Mouse (Mus musculus) cerebellum, adult 2 months (tissue): ENCODE measurements around the gene Crybg1. TPM values are rescaled to one million over a fixed set of nuclear protein-coding genes. Genes with fewer than 3 reads are reported as not detected.
"Not testable (repeated sequence)": the region's sequence is repeated elsewhere in the genome, so short reads cannot be mapped to it uniquely, and the experiment has no call there.

Experiments used
- DNase-seq, 2 experiments: peaks; one replicate each; pipeline ENCODE4 v3.0.0; 2021
- H3K27ac ChIP-seq: fragments of 200-500 bp; 2 replicates; pipeline ENCODE4 v1.5.1; 2012; ENCODE audit warnings: low read length, control low read depth, inconsistent platforms; ENCODE audit not compliant: insufficient read depth
- H3K27me3 ChIP-seq: fragments of 200-500 bp; 2 replicates; pipeline ENCODE4 v1.6.1; 2012; ENCODE audit warnings: inconsistent platforms, mild to moderate bottlenecking, low read length, moderate library complexity; ENCODE audit not compliant: control insufficient read depth, insufficient read depth
- H3K4me1 ChIP-seq: fragments of 200-500 bp; 2 replicates; pipeline ENCODE4 v1.6.1; 2011; ENCODE audit warnings: low read length; ENCODE audit not compliant: control insufficient read depth, insufficient read depth
- H3K4me3 ChIP-seq: fragments of 200-500 bp; replicated peaks from 2 replicates; pipeline ENCODE3; 2011; ENCODE audit warnings: mild to moderate bottlenecking, low read depth, low read length, control low read depth; ENCODE audit not compliant: insufficient read depth
- CTCF ChIP-seq: fragments of 200-500 bp; IDR thresholded peaks from 2 replicates; pipeline ENCODE4 v1.5.1; 2011; ENCODE audit warnings: low read depth, mild to moderate bottlenecking, control low read depth, low read length, moderate library complexity, borderline replicate concordance; ENCODE audit not compliant: insufficient read depth
- POLR2A ChIP-seq: fragments of 200-500 bp; IDR thresholded peaks from 2 replicates; pipeline ENCODE4 v1.6.1; 2011; ENCODE audit warnings: low read length, control low read depth, borderline replicate concordance; ENCODE audit not compliant: insufficient read depth
- WGBS: fragments of 180-500 bp; shearing (Covaris S2); methylation state at CpG from one replicate; pipeline ENCODE4 v1.1.7; 2018; 5-methylcytosine and 5-hydroxymethylcytosine counted together
- polyA plus RNA-seq: library from polyadenylated mRNA; depleted of rRNA; stranded (reverse); fragments of >200 nt; gene quantifications from 2 replicates; pipeline ENCODE4 v1.2.3, GENCODE M21; 2012

Gene Crybg1
- polyA plus RNA-seq, 1 experiment, result 0.18 TPM

DNA sequence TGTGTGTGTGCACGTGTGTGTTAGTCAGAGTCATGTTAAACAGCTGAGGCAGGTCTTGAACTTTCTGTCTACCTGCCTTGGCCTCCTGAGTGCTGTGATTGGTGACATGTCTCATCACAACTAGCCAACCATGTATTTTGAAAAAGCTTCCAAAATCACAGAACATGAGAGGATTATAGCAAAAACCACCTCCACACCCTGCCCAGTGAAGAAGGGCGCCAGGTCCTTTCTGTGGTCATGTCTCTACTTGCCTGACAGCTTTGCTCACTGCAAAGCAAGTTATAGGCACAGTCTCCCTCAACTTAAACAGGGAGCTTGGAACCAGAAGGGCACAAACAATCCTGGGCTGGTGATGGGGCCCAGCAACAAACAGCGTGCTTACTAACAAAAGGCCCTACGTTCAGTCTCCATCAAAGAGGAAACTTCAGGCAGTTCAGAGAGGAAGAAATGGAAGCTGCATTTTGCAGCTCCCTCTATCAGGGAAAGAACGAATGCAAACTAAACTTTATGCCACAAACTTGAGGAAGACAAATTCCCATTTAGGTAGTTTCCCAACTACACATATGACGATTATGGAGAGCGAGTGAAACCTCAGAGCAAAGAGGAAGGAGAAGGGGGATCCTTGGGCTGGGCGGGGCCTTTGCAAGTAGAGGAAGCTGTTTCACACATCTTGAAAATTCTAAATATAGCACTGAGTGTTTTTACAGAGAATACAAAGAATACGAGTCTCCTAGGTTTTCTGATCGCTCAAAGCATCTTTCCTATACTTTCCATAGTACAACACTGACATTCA lies 152.6 kb downstream of the Crybg1 start:
- 89% methylated on average over 10 of the region's 10 CpGs for WGBS
- no peaks in the 10 kb centered on the region for H3K4me1 ChIP-seq
- no peak for DNase-seq
- no peaks in the 10 kb centered on the region; the same call in 1 of the 2 replicates for H3K27me3 ChIP-seq
- no peak overlapping the region for H3K27ac ChIP-seq
- TF ChIP-seq POLR2A, result no peak
- no peak for TF ChIP-seq CTCF
- no peak overlapping the region for H3K4me3 ChIP-seq

- Histone ChIP-seq H3K27me3 (no peaks in the 10 kb centered on the region), H3K27ac (no peak overlapping the region), H3K4me1 (no peaks in the 10 kb centered on the region), H3K4me3 (no peak overlapping the region)
- DNase-seq, result no peak
- TF ChIP-seq POLR2A (no peak), CTCF (no peak)
- WGBS, result 11% methylated on average over 6 of the region's 6 CpGs
Measured at GRCm38 (mm10) chr10:43993198-43993597, 155.5 kb downstream of the Crybg1 start.

- TF ChIP-seq POLR2A (no peak), CTCF (no peak)
- H3K27me3 ChIP-seq, result no peaks in the 10 kb centered on the region
- no peak overlapping the region for H3K27ac ChIP-seq
- H3K4me1 ChIP-seq, result no peaks in the 10 kb centered on the region
- DNase-seq, result no peak
- H3K4me3 ChIP-seq, result no peak overlapping the region
- WGBS, result 83% methylated on average over 5 of the region's 5 CpGs
Measured at GRCm38 (mm10) chr10:43992506-43992905, 156.1 kb downstream of the Crybg1 start.

GRCm38 (mm10) chr10:43991268-43991667 lies 157.4 kb downstream of the Crybg1 start:
- 97% methylated on average over 5 of the region's 5 CpGs for WGBS
- H3K27me3 ChIP-seq, result no peaks in the 10 kb centered on the region
- H3K27ac ChIP-seq, result no peak overlapping the region
- H3K4me3 ChIP-seq, result no peak overlapping the region
- no peaks in the 10 kb centered on the region for H3K4me1 ChIP-seq
- no peak for DNase-seq
- TF ChIP-seq CTCF, result no peak
- no peak for TF ChIP-seq POLR2A

- 96% methylated on average over 2 of the region's 2 CpGs for WGBS
- no peak for DNase-seq
- no peak overlapping the region for H3K27ac ChIP-seq
- H3K27me3 ChIP-seq, result no peaks in the 10 kb centered on the region
- TF ChIP-seq POLR2A (no peak), CTCF (no peak)
- H3K4me3 ChIP-seq, result no peak overlapping the region
- no peaks in the 10 kb centered on the region for H3K4me1 ChIP-seq
Measured at GRCm38 (mm10) chr10:43983866-43984265, 164.8 kb downstream of the Crybg1 start.

GRCm38 (mm10) chr10:43983241-43983640 lies 165.4 kb downstream of the Crybg1 start:
- no peak for DNase-seq
- TF ChIP-seq CTCF (no peak), POLR2A (no peak)
- no peak overlapping the region for H3K27ac ChIP-seq
- H3K4me1 ChIP-seq, result no peaks in the 10 kb centered on the region
- H3K27me3 ChIP-seq, result no peaks in the 10 kb centered on the region
- H3K4me3 ChIP-seq, result no peak overlapping the region
- 90% methylated on average over 5 of the region's 5 CpGs for whole genome bisulfite sequencing

DNA sequence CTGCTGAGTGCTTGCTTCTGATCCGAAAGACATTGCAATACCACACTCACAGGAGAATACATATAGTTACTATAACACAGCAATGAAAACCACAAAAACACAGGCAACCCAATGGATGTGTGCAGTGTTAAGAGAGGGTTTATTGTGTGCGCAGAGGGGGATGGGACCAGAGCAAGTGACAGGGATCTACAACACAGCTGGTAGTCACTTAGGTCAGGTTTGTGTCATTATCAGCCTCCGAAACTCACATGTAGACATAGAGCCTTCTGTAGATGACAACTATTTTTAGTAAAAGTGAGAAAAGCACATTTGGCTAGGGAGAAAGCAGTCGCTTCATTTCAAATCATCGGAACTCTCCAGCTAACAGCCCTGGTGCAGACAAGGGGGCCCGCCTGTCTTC lies 166.2 kb downstream of the Crybg1 start:
- TF ChIP-seq CTCF (no peak), POLR2A (no peak)
- no peaks in the 10 kb centered on the region for H3K4me1 ChIP-seq
- WGBS, result 92% methylated on average over 6 of the region's 6 CpGs
- no peak overlapping the region for H3K27ac ChIP-seq
- H3K4me3 ChIP-seq, result no peak overlapping the region
- no peak for DNase-seq
- H3K27me3 ChIP-seq, result no peaks in the 10 kb centered on the region

- not testable (repeated sequence) for DNase-seq, H3K4me3 ChIP-seq, H3K27ac ChIP-seq, H3K27me3 ChIP-seq, H3K4me1 ChIP-seq
- WGBS, result 92% methylated on average over 3 of the region's 3 CpGs
Measured at GRCm38 (mm10) chr10:43980742-43981141, 167.9 kb downstream of the Crybg1 start.

GRCm38 (mm10) chr10:43980080-43980479 lies 168.6 kb downstream of the Crybg1 start:
- Histone ChIP-seq H3K4me1 (no peaks in the 10 kb centered on the region), H3K27me3 (no peaks in the 10 kb centered on the region), H3K4me3 (no peak overlapping the region), H3K27ac (no peak overlapping the region)
- TF ChIP-seq CTCF (no peak), POLR2A (no peak)
- 29% methylated on average over 1 of the region's 1 CpGs for WGBS
- DNase-seq, result no peak
